Mouse (Mus musculus): ENCODE results near the gene Taok3. TPM values are rescaled to one million over a fixed set of nuclear protein-coding genes. Genes with fewer than 3 reads are reported as not detected.

Taok3 gene
- polyA plus RNA-seq, 1 experiment = 18.1 TPM

DNA sequence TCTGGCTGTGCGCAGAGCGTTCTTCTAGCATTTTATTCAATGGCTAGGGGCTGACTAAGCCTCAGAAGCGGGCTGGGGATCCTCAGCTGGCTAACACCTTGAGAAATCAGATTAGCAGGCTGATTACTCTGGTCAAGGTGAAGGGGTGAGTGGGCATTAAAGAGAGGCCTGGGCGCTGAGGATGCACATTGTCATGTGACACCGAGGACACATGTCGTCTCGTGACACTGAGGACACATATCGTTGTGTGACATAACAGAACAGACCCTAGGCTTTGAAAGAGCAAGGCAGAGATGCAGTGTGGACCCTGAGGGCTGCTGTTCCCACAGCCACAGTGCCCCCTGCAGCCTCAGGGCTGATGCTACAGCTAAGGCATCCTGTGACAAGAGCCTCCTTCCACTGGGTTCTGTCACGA lies 23.8 kb downstream of the Taok3 start:
- no peak for DNase-seq (ENCODE audit: low spot score)

DNA sequence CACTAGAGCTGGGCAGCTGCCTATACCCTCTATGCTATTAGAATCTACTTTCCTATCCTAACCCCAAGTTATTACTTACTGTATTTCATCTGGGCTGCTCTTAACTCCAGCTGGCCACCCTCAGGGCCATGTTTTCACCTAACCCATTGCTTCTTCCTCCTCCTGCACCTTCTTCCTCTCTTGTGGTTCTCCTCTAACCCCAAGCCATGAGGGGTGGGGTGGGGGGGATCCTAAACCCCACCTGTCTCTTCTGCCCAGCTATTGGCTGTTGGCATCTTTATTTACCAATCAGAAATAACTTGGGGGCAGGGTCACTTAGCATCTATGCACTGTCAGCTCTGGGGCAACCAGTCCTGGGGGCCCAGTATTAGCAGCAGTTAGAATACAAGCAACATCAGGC lies 26.2 kb downstream of the Taok3 start:
- DNase-seq (ENCODE audit: low spot score) = no peak

DNA sequence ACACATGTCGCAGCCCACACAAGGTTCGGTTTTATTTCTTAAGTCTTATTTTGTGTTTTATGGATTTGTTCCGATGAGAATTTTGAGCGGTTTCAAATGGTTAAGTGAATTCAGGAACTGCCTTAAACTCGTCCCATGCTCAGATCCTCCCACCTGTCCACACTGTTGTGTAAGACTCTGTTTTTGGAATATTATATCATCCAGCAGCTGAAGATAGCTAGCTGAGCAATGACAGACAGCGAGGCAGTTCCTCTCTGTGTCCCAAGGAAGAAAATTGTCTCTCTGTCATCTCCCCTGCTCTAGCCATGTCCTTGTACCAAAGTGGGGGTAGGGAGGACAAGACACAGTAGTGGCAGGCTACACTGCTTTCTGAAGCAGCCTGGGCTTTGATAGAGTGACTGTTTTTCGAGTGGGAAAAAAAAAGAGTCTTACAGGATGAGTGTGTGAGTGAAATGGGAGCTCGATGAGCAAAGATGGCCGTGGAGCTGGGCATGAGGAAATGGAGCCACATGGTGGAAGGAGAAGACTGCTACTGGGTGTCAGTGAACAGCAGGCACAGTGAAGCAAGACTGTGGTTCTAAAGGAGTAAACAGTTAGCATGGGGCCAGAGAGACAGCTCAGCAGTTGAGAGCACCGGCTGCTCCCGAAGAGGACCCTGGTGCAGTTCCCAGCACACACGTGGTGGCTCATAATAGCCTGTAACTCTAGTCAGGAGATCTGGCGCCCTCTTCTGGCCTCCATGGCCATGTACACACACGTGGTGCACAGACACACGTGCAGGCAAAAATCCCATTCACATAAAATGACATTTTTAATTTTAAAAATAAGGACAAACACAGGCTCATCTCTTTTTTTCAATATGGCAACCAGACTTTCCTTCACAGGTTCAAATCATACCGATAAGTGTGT lies 27.5 kb downstream of the Taok3 start:
- DNase-seq (ENCODE audit: low spot score) = no peak

DNA sequence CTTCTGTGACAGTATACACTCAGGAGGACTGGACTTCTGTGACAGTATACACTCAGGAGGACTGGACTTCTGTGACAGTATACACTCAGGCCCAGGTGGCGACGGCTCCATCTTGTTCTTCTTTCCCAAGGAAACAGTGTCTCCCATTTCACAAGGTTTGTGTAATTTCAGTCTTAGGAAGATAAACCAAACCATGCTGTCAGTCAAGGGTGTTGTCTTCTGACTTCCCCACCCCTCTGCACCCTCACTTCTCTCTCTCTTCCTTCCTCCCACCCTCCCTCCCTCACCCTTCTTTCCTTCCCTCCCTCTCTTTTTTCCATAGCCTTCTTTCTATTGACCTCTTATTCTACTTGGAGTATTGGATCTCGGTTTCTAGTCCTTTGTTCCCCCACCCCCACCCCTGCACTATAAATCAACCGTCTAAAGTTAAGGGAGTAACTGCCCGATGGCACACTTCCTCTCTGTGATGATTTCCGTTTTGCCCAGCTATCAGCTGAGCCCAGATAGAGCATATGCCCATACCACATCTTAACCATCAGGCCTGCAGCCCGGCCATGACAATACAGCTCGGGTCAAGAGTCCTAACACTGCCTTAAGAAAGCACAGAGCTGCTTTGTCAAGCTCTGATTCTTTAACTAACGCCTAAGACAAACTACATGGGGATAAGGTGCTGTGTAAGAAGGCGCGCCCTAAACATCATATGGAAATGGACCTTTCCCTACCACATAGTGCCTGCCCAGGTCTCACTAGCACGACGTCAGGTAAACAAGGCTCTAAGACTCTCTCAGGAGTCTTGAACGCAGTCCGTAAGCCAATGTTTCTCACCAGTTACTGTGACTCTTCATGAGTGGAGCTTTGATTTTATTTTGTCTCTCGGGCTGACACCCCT lies 29.4 kb downstream of the Taok3 start:
- no peak for DNase-seq (ENCODE audit: low spot score)

DNA sequence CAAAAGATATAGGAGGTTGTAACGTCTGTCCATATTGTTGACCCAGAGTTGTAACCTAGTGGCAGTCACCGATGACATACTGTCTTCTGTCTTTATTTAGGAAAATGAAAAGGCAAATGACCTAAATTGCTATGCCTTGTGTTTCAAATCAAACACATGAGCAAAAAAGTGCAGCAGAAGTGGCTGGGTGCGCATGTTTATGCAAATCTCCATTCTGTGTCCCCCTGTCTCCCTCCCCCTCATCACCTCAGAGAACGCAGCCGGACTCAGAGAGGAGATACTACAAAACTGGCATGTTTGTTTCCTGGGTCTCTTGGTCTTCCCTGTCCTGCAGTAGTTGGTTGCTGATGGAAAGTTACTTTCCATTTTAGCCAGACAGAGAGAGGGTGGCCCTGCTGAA lies 30.1 kb downstream of the Taok3 start:
- DNase-seq (ENCODE audit: low spot score) = no peak

DNA sequence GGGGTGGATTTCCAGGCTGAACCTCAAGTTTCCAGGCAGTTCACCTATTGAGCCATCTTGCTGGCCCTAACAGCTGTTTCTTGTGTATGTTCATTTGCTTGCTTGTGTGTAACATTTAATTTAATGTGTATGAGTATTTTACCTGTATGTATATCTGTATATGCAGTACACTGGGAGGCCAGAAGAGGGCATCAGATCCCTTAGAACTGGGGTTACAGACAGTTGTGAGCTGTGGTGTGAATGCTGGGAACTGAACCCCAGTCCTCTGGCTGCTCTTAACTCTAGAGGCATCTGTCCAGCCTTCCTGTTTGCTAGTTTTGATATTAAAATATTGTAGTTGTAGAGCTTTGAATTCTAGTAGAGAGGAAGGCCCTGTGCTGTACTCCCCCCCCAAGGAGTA lies 33.0 kb downstream of the Taok3 start:
- no peak for DNase-seq (ENCODE audit: low spot score)

DNA sequence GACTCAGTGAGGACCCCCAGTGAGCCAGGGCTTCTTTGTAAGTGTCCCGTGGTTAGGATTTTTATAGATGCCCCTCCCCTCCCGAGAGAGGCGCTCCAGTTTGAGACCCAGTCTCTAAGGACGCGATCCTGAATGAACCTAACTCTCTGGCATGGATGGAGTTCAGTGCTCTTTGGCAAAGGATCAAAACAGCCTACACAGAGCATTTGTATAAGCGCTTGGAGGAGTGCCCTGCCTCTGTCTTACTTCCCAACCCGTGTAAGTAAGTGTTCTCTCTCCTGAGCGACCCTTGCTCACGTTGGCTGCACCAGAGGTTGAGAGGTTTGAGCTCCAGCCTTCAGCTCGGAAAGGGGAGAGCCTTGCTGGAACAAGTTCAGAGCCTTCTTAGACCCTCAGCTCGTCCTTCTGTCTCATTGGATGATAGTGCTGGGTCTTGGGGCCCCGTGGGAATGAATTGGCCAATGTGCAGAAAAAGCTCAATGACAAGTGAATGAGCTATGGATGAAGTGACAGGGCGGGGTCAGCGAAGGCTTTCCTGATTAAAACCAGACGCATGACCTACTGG lies 33.7 kb downstream of the Taok3 start:
- DNase-seq (ENCODE audit: low spot score) = no peak

DNA sequence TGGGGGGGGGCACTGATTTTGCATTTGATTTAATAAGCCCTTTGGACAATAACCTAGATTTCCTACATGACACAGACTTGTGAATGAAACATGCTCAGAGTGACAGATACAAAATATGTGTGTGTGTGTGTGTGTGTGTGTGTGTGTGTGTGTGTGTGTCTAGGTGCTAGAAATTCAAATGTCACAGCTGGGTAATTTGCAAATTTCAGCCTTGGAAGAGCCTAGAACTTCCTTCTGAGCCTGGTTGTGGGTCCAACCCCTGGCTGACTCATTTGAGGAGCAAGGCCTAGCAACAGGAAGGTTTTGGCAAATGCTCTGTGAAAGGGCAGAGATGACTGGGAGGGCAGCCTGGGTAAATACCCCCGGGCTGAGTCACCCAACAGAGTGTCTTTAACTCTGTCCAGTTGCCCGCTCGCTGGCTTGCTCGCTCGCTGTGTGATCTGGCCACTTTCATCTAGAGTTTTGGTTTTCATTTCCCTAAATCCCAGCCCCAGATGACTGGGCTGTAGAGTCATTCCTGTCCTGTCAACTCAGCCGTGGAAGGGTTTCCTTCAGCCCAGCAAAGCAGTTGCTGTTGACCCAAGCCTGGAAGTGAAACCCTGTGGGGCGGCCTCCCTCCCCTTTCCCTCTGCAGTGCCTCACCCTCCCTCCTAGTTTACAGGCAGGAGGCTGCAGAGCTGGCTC lies 38.5 kb downstream of the Taok3 start:
- DNase-seq (ENCODE audit: low spot score) = peak; percentile 63

DNA sequence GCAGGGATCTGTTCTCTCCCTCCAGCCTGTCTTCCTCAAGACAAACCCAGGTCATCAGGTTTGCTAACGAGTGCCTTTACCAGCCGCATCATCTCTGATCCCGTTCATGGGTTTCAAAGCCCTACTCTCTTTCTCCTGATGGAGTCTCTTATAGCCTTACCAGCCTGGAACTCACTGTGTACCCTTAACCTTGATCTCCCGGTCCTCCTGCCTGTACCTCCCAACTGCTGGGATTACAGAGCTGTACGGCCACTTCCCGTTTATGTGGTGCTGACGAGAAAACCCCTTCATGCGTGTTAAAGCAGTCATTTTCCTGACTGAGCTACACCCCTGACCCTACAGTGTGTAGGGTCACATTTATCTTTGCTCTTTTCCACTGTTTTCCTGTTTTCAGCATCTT lies 39.4 kb downstream of the Taok3 start:
- DNase-seq (ENCODE audit: low spot score) = no peak

DNA sequence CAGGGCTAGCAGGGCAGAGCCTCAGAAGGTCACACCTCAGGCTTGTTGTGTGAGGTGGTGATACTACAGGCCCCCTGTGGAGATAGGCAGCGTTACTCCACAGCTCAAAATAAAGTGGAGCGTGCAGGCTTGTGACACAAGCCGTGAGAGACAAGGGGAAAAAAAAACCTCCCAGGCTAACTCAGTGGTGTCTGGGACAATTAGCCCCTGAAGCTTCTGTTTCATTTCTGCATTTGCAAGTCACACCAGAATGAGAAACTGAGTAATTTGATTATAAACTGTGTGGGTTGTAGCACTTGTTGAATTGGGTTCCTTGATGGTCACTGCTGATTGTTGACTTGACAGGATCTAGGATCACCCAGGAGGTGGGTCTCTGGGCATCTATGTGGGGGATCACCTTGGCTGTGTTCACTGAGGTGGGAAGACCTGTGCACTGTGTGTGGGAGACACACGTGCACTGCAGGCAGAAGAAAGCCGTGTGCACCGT lies 39.9 kb downstream of the Taok3 start:
- DNase-seq (ENCODE audit: low spot score) = no peak

DNA sequence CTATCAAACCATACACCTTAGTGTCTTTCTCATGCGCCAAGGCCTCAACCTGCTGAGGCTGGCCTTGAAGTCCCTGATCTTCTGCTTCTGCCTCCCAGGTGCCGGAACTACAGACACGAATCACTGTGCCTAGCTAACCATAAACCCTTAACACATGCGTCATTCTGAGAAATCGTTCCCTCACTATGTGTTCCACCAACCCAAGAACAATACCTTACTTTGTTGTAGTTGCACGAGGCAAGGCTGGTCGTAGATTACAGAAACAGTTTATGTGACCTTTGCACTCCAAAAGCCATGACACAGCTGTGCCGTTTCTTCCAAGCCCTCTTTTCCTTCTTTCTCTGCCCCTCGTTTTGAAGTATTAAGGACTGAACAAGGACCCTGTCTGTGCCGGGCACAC lies 40.6 kb downstream of the Taok3 start:
- DNase-seq (ENCODE audit: low spot score) = no peak

DNA sequence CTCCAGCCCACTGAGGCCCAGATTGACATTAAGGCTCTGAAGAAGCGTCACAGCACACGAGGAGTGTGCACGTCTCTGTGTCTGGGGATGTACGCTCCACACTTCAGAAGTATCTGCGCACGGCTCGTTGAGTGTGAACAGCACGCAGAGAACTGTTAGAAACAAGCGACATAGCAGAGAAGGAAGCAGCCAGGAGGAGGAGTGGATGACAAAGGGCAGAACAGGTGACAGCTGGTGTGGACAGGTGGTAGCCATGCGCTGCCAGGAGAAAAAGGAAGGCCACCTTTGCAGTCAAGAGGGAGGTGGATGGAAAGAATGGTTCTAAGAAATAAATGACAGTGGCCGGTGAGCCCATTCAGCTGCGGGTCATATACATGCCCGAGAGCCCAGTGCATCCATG lies 43.9 kb downstream of the Taok3 start:
- DNase-seq (ENCODE audit: low spot score) = no peak

DNA sequence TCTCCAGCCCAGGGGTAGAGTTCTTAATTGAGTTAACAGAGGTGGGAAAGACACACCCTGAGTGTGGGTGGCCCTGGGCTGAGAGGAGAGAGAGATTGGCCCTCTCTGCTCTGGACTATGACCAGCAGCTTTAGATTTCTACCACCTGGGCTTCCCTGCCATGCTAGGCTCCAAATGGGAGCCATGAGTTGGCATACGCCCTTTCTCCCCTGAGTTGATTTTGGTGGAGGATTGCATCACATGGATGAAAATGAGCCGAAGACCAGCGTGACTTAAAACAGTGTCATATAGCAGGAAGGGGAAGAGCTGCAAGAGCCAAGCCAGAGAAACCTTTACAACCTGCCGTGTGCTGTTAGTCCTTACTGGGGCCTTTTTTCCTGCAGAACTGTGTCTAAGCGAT lies 44.6 kb downstream of the Taok3 start:
- no peak for DNase-seq (ENCODE audit: low spot score)

DNA sequence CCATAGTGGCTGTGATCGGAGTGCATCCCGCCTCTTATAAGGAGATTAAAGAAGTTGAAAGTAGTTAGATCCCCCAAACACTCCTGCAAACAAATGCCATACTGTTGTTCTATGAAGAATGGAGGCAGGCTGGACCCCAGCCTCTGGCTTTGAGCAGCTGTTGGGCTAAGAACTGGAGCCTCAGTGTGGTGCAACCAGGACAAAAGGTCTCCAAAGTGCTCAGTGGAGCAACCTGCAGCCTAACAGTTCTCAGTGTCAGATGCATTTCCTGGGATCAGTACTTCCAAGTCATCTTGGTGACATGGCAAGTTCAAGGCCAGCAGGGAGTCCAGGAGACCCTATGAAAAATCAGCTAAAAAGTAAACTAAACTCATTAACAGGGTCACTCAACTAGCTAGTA lies 45.0 kb downstream of the Taok3 start:
- DNase-seq (ENCODE audit: low spot score) = no peak

DNA sequence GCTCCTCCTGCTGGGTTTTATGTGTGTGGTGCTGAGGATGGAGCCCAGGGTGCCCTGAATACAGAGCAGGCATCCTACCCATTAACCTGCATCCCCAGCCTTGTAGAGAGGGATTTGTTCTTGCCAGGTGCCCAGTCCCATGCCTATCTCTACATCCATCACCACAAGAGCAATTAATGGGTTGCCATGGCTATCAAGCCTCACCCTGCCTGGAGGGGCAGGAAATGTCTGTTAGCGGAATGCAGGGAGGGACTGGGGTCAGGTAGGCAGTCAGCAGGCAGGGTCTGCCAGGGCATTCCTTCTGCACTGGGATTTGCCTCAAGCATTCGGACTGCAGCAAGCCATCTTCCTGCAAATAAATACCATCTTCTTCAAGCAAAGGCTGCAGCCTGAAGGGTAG lies 46.0 kb downstream of the Taok3 start:
- DNase-seq (ENCODE audit: low spot score) = no peak

DNA sequence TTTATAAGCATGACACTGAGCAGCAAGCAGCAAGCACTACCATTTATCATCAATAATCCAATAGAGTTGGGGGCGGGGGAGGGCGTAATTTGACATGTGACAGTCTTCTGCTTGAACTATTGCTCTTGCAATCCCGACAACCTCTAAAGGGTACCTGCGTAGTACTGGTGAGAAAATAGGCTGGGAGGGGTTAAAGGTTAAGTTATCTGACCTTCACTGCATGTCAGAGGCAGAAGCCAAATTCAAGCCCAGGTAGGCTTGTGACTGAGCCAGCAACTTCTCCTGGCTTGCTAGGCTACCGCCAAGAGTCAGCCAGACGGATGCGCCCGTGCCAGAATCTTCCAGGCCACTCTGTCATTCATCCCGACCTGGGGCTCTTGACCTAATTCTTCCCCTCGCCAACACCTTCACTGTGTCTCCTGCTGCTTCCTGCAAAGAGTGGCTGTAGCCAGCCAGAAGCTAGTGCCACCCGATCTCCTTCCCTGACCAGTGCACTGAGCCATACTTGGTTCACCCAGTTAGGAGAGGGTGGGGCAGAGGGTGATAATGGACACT lies 47.0 kb downstream of the Taok3 start:
- no peak for DNase-seq (ENCODE audit: low spot score)

DNA sequence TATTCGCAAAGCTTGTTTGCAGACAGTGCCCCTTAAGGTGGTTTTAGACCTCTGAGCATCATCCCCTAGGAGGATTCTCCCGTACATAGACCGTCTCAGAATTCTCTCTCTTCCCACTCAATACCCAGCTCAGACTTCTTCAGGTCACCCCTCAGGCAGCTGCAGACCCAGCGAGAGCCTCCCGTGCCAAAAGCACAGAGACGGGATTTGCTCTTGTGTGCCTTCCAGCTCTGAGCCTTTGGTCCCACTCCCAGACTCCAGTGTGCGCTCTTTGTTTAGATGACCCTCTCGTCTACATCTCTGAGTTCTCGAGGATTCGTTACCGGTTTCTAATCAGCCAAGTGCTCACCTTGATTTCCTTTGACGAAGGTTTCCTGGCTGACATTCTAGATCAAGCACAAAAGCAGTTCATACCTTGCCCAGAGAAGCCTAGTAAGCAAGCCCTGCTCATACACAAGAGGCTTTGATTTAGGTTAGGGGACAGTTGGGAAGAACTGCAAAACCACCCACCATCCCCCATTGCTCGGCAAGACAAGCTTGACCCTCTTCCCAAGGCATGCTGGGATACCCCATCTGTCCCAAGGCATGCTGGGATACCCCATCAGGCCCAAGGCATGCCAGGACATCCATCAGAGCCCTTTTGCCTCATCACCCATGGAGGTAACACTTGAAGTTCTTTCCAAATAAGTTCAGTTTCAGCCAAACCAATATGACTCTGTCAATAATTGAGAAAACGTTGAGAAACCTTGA lies 48.6 kb downstream of the Taok3 start:
- DNase-seq (ENCODE audit: low spot score) = no peak

DNA sequence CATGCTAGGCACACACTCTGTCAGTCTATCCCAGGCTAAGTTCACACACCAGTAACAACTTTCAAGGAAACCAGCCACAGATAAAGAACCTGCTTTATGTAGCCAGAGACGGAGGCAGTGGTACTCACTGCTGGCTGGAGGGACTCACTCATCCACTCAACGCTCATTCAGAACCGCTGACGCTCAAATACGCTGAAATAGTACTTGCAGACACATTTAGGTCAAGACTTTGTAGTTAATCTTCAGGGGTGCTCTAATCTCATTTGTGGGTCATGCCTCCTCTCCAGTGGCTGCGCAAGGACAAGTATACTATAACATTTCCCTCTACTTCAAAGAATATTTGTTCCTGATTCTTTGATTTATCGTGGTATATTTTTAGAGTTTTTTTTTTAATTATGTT lies 54.1 kb downstream of the Taok3 start:
- DNase-seq (ENCODE audit: low spot score) = no peak

DNA sequence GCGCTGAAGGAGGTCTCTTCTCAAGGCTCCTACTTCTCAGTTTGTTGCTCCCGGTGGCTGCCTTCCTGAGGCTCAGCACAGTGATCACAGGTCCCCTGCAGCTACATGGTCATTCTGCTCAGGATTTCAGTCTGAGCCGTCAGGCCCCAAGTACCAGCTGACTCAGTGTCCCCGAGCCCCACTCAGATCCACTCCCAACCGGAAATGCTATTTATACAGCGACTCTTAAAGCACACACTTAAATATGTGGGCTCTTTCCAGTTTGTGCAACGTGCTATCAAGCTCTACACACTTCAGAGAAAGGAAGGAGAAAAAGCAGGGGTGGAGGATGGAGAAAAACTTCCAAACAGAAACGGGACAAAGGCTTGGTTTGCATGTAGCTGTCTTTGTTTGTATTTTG lies 56.0 kb downstream of the Taok3 start:
- no peak for DNase-seq (ENCODE audit: low spot score)

DNA sequence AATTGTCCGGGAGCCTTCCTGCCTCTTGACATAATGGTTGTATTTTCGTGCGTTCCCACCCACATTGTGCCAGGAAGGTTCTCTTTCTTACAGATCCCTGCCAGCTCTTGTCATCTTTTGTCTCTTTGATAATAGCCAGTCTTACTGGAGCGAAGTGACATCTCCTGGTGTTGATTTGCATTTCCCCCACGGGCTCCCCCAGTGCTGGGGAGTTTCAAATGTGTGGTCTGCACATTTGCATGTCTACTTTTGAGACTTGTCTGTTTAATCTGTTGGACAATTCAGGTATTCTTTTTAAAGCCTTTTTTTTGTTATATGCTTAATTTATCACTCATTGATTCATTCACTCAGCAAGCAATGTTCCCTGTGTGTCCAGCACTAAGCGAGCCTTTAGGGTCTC lies 58.1 kb downstream of the Taok3 start:
- no peak for DNase-seq (ENCODE audit: low spot score)

DNA sequence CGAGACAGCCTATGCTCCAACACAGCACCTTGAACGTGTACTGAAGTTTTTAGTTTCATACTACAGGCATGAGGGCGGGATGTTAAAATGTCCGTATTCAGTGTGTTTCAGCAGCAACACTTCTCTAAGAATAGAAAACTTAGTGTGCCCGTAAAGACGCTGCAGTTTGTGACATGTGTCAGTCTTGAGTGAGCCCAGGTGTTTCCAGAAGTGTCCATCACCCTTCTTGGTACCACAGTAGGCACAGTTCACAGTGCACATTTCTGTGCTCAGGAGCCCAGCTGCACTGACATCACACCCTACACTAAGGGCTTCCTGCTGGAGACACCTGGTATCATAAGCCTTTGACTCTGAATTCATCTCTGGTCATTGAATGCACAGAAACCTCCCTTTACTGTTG lies 58.6 kb downstream of the Taok3 start:
- no peak for DNase-seq (ENCODE audit: low spot score)
